Mouse (Mus musculus) mesoderm, embryonic 11.5 days (tissue): Measurements from ENCODE around the gene Enc1.
A peak's percentile ranks its signal among the peaks of the same experiment; 100 is the strongest.
"Not testable (repeated sequence)": the region's sequence is repeated elsewhere in the genome, so short reads cannot be mapped to it uniquely, and the experiment has no call there.

Source experiments
- DNase-seq: peaks from one replicate; pipeline ENCODE4 v3.0.0-alpha.2; 2012; ENCODE audit warnings: low read depth, low spot score

The Enc1 gene

GRCm38 (mm10) chr13:97251736-97252135, 10.8 kb downstream of the Enc1 start:
- DNase-seq = no peak

- DNase-seq = peak; percentile 85
These were observed 11.6 kb downstream of the Enc1 start for GRCm38 (mm10) chr13:97252469-97252868.

GRCm38 (mm10) chr13:97253418-97253981, 12.6 kb downstream of the Enc1 start:
- DNase-seq = no peak

- no peak for DNase-seq
These were observed 13.1 kb downstream of the Enc1 start for GRCm38 (mm10) chr13:97253994-97254393.

DNA sequence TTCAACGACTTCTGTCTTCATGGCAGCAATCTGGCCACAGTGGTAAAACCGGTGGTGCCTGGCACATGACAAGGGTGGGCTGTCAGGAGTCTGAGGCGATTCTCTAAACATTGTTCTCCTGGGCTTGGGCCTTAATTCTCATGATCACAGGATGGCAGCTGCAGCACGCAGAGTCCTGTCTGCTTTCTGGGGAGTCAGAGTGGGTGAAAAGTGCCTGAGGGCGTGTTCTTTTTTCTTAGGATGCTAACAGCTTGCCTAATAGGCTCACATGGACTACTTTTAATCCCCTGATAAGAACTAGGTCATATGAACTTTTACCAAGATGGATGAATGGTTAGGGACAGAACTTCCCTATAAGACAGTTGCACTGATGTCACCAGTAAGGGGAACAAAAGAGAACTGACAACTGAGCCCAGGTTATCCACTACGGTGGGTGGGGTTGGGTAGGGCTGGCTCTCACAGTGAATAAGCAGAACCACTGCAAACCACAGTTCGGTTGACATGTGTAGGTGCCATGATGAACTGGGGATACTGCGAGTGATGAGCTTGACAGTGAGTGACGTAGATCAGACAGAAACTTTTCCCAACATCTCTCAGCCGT, 13.8 kb downstream of the Enc1 start:
- no peak for DNase-seq

DNA sequence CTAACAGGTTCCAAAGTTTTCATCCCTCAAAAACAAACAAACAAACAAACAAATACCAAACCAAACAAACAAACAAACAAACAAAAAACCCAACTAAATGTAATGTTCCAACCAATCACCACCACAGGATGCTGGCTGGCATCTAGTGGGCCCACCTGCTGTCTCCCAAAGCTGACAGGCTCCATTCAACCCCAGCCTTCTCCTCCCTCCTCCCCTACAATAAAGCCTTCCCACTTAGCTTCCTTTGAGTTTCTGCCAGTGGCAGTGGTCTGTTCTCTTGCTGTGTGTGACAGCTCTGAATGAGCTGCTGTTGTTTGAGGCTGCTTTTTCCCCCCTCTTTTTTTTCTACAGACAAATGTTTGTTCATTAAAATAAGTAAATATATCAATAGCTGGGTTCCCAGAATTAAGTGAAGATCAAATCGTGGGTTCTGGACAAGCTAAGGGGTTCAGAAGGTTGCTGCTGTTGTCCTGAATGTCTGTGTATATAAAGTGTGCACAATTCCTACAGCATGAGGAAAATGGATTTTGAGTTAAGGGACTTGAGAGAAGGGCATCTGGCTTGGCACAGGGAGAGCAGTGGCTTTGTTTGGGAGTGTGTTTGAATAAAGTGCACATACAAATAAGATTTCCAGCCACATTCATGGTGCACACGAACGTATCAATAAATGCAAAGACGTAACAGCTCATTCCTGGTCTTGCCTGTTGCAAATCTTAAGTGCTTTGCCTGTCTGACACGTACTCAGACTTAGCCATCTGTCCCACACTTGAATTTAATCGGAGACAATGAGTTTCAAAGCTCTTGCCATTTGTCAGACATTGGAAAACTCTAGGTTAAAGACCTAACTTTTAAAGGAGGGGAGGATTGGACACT, 15.3 kb downstream of the Enc1 start:
- no peak for DNase-seq

- no peak for DNase-seq
These were observed 16.0 kb downstream of the Enc1 start for GRCm38 (mm10) chr13:97256849-97257379.

DNA sequence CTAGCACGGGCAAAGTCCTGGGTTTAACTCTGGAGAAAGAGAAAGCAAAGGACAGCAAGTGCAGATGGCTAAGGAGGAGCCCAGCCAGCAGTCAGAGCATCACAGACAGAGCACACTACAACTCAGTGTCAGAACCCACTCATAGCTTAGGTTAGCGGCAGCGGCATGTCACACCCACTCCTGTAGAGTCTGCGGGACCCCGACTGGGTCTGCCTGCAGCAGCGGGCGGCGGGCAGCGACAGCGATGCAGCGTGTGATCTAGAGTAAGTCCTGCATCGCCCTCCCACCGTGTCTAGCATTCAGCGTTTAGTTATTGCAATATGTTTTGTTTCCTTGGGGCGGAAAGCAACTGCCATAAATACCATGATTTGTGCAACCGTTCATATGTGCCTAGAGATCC, 18.4 kb downstream of the Enc1 start:
- DNase-seq = no peak

DNA sequence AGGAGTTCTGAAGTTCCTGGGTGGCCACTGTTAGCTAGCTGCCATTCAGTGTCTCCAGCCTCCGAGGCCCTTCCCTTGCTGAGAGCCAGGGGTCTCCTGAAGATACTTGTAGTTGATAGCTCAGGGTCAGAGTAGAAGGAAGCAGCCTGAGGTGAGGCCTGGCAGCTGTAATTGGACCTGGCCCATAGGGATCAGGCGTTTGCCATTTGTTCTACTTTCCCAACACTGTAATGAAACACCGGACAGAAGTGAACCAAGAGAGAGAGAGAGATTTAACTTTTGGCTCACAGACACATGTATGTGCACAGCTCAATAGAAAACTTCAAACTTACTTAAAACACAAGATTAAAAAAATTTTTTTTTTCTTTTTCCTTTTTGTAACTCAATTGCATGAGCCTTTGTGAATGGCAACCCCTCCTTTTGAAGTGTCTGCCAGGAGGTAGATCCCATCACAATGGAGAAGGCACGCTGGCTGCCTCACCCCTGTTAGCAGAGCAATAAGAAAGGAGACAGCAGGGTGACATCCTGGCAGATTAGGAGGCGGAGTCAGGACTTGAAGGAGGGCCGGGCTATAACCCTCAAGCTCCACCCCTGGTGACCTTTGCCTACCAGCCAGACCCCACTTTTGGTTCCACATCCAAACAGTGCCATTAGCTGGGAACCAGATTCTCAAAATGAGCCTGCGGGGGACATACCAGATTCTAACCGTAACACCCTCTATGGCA, 19.7 kb downstream of the Enc1 start:
- no peak for DNase-seq

DNA sequence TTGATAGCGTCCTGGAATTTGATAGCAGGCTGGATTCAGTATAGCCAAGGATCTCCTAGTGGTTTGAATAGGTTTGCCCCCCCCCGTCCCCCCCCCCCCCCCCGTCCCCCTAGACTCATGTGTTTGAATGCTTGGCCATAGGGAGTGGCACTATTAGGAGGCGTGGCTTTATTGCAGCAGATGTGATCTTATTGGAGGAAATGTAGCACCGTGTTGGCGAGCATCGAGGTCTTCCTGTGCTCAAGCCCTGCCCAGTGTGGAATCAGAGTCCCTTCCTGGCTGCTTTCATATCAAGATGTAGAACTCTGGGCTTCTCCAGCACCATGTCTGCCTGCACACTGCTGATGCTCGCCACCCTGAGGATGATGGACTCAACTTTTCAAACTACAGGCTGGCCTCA, 20.6 kb downstream of the Enc1 start:
- no peak for DNase-seq

DNA sequence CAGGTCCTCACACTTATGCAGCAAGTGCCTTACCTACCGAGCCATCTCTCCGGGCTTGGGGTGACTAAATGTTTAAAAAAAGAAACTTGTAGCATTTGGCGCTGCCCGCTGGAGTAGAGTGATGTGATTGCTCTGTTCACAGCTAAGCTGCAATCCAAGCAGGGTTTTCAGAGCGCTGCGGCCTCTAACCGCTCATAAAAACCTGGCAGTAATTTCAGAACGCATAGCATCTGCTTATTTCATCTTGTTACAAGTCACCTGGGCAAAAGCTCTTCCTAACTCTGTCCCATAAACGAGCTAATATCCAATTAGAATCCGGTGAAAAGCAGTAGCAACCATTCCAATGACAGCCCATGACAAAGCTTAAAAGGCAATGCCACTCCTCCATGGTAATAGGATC, 21.8 kb downstream of the Enc1 start:
- no peak for DNase-seq

DNA sequence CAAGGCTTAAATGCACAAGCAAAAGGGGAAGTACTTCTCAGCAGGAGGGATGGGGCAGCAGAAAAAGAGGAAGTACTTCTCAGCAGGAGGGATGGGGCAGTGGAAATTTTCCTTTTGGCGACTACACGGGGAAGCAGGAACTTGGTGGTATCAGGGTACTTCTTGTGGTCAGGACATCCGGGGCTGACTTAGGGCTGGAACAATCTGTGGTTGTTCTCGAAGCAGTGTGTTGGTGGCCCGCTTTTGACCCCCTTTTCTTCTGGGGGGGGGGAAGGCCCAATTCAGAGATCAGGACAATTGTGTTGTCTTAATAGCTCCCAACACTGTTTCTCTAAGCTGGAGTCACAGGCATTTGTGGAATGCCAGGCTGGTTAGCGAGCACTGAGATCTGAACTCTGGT, 24.6 kb downstream of the Enc1 start:
- DNase-seq = not testable (repeated sequence)

DNA sequence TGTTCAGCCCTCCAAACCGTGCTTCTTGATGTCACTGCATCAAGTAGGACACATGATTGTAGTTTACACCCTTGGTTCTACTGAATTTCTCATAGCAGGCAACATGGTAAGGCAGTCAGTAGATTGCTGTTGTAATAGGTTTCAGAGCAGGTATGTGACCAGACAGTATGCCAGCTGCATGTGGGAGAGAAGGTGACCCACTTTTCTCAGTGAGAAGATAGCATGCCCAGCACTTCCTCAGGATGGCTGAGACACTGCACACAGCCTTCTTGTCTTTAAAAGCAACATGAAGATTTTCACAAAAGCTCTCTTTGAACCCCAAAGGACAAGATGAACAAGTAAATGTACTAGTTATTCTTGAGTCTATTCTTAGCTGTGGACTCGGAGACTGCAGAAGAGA, 29.8 kb downstream of the Enc1 start:
- DNase-seq = no peak

DNA sequence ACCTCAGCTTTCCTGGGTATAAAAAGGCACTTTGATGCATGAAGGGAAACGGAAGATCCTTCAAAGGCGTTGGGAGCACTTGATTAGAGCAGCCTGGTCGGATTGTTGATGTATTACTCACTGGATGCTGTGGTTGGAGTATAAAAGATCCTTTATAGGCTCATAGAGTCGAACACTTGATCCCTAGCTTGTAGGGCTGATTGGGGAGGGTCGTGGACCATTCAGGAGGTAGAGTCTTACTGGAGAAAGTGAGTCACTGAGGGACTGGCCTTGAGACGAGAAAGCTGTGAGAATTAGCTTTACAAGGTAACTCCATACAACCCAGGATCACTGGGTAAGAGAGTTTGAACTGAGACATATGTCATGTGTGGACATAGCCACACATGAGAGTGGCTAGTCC, 30.7 kb downstream of the Enc1 start:
- DNase-seq = no peak

GRCm38 (mm10) chr13:97274757-97275156, 33.9 kb downstream of the Enc1 start:
- DNase-seq = no peak

GRCm38 (mm10) chr13:97275482-97275881, 34.6 kb downstream of the Enc1 start:
- DNase-seq = no peak

DNA sequence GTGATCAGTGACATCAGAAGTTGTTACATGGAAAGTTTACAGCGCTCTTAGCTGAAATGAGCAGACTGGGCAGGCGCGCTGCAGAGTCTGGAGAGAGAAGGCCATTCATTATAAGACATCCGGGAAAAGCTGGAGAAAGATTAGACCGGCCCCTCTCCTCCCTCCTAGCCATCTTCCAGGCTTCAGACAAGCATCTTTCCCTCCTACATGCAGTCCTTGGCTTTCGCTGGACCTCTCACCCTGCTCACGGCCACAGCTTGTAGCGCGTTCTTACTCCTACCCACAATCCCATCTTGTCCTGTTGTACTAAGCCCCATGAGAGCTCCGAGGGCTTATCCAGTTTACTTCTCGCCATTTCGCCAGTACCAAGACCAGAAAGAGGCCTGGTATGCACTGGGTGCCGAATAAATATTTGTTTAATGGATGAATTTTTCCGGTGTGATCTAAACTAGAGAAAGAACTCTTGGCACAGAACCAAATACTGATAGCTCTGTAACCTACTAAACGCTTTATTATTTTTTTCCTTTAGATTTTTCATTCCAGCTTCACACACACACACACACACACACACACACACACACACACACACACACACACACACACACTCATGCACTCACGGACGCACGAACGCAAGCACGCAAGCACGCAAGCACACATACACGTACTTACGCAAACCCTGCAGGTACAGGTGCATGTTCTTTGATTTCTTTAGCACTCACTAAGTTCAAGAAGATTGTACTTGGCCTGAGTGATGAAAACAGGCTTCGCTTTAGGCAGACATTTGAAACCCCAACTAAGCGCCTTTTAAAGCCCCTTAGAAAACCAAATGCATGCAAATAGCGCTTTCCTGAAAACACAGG, 41.4 kb downstream of the Enc1 start:
- no peak for DNase-seq

DNA sequence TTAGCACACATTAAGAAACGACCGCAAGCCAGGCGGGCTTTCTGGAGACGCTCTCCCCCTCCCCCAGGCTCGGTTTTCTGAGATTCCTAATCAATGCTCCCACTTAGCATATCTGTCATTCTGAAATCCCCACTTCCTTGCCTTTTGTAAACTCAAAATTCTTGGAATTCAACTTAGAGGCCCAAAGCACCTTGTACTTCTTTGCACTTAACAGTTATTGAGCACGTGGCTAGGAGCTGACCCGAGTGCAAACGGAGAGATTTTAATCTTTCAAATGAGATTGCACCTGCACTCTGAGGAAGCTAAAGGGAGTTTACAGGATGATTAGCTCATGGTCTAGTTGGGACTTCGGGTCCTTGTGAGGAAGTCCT, 42.0 kb downstream of the Enc1 start:
- no peak for DNase-seq

DNA sequence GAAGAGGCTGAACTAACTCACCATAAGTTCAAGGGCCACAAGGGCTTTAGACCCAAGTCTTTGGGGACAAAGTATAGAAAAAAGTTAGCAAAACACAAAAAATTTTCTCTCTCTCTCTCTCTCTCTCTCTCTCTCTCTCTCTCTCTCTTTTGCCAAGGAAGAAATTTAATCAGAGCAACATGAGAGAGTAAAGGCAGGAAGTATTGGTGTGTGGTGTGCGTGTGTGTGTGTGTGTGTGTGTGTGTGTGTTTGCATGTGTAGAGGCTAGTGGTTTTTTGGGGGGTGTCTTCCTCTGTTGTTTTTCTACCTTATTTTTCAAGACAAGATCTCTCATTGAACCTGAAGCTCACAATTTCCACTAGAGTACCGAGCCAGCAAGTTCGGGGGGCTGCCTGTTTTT, 46.1 kb downstream of the Enc1 start:
- no peak for DNase-seq

GRCm38 (mm10) chr13:97290747-97291146, 49.8 kb downstream of the Enc1 start:
- no peak for DNase-seq

GRCm38 (mm10) chr13:97291354-97291753, 50.4 kb downstream of the Enc1 start:
- DNase-seq = no peak
